Mouse (Mus musculus): ENCODE measurements around the gene Acot4. TPM values are rescaled to one million over a fixed set of nuclear protein-coding genes. Genes with fewer than 3 reads are reported as not detected.
"Not testable (repeated sequence)": the region's sequence is repeated elsewhere in the genome, so short reads cannot be mapped to it uniquely, and the experiment has no call there.

The Acot4 gene
- 0.65 and 0.66 TPM in 2 replicates for polyA plus RNA-seq (2012; rRNA removed)

- H3K4me3 ChIP-seq (ENCODE audit: control insufficient read depth, insufficient read depth, low read length), result peak within 1 kb of the TSS; percentile 44
- not testable (repeated sequence) for H3K27ac ChIP-seq (ENCODE audit: control insufficient read depth, insufficient read depth, low read length); H3K4me1 ChIP-seq (replicated peaks; ENCODE audit: control insufficient read depth, insufficient read depth, low read length); H3K36me3 ChIP-seq (ENCODE audit: control insufficient read depth, insufficient read depth, low read length); H3K27me3 ChIP-seq (ENCODE audit: control insufficient read depth, insufficient read depth, low read length); DNase-seq
- WGBS, result 33% methylated on average over 32 of the region's 32 CpGs
These were observed at the start of gene Acot4 for GRCm38 (mm10) chr12:84038241-84038640. Gene Acot4 (plus strand): TSS chr12:84038379.

DNA sequence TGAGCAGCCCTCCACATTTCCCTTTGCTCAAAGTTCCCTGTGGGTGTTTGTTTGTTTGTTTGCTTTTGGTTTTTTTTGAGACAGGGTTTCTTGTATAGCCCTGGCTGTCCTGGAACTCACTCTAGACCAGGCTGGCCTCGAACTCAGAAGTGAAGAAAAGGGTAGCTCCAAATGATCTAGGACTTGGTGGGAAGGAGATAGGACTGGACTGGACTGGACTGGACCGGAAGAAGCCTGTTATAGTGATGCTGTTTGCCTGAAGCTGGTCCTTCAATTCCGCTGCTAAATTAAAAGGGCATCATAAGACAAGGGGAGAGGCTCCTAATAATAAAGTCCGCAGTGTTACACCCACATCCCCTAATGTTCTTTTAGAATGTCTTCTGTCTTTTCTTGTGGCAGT lies 49.7 kb upstream of the Acot4 start:
- Histone ChIP-seq H3K4me3 (ENCODE audit: control insufficient read depth, insufficient read depth, low read length) (peak overlapping the region; percentile 75), H3K27ac (ENCODE audit: control insufficient read depth, insufficient read depth, low read length) (no peak overlapping the region), H3K27me3 (ENCODE audit: control insufficient read depth, insufficient read depth, low read length) (no peaks in the 10 kb centered on the region), H3K4me1 (replicated peaks; ENCODE audit: control insufficient read depth, insufficient read depth, low read length) (no peaks in the 10 kb centered on the region; the same call in 1 of the 2 replicates), H3K36me3 (ENCODE audit: control insufficient read depth, insufficient read depth, low read length) (no peaks in the 10 kb centered on the region)
- DNase-seq, result no peak
- WGBS, result 59% methylated on average over 4 of the region's 4 CpGs
- TF ChIP-seq CTCF (IDR thresholded peaks at IDR 0.05; ENCODE audit: borderline replicate concordance, control insufficient read depth, extremely low read depth, insufficient read depth, low read length, poor library complexity) (no peak), POLR2A (IDR thresholded peaks at IDR 0.05; ENCODE audit: control insufficient read depth, extremely low read depth, insufficient read depth, low read length, poor library complexity) (no peak)

- Histone ChIP-seq H3K27ac (ENCODE audit: control insufficient read depth, insufficient read depth, low read length) (no peak overlapping the region), H3K4me3 (ENCODE audit: control insufficient read depth, insufficient read depth, low read length) (no peak overlapping the region), H3K27me3 (ENCODE audit: control insufficient read depth, insufficient read depth, low read length) (no peaks in the 10 kb centered on the region), H3K36me3 (ENCODE audit: control insufficient read depth, insufficient read depth, low read length) (no peaks in the 10 kb centered on the region), H3K4me1 (replicated peaks; ENCODE audit: control insufficient read depth, insufficient read depth, low read length) (no peaks in the 10 kb centered on the region; the same call in 1 of the 2 replicates)
- no peak for DNase-seq
- TF ChIP-seq POLR2A (IDR thresholded peaks at IDR 0.05; ENCODE audit: control insufficient read depth, extremely low read depth, insufficient read depth, low read length, poor library complexity), result no peak
- no peak for TF ChIP-seq CTCF (IDR thresholded peaks at IDR 0.05; ENCODE audit: borderline replicate concordance, control insufficient read depth, extremely low read depth, insufficient read depth, low read length, poor library complexity)
- WGBS, result 98% methylated on average over 4 of the region's 4 CpGs
These were observed 48.8 kb upstream of the Acot4 start for GRCm38 (mm10) chr12:83989378-83989777.

- TF ChIP-seq POLR2A (IDR thresholded peaks at IDR 0.05; ENCODE audit: control insufficient read depth, extremely low read depth, insufficient read depth, low read length, poor library complexity) (no peak), CTCF (IDR thresholded peaks at IDR 0.05; ENCODE audit: borderline replicate concordance, control insufficient read depth, extremely low read depth, insufficient read depth, low read length, poor library complexity) (no peak)
- 41% methylated on average over 2 of the region's 2 CpGs for WGBS
- Histone ChIP-seq H3K27ac (ENCODE audit: control insufficient read depth, insufficient read depth, low read length) (no peak overlapping the region), H3K4me3 (ENCODE audit: control insufficient read depth, insufficient read depth, low read length) (no peak overlapping the region), H3K36me3 (ENCODE audit: control insufficient read depth, insufficient read depth, low read length) (no peaks in the 10 kb centered on the region), H3K4me1 (replicated peaks; ENCODE audit: control insufficient read depth, insufficient read depth, low read length) (no peaks in the 10 kb centered on the region), H3K27me3 (ENCODE audit: control insufficient read depth, insufficient read depth, low read length) (no peaks in the 10 kb centered on the region)
- no peak for DNase-seq
These were observed 41.0 kb upstream of the Acot4 start for GRCm38 (mm10) chr12:83997221-83997620.

DNA sequence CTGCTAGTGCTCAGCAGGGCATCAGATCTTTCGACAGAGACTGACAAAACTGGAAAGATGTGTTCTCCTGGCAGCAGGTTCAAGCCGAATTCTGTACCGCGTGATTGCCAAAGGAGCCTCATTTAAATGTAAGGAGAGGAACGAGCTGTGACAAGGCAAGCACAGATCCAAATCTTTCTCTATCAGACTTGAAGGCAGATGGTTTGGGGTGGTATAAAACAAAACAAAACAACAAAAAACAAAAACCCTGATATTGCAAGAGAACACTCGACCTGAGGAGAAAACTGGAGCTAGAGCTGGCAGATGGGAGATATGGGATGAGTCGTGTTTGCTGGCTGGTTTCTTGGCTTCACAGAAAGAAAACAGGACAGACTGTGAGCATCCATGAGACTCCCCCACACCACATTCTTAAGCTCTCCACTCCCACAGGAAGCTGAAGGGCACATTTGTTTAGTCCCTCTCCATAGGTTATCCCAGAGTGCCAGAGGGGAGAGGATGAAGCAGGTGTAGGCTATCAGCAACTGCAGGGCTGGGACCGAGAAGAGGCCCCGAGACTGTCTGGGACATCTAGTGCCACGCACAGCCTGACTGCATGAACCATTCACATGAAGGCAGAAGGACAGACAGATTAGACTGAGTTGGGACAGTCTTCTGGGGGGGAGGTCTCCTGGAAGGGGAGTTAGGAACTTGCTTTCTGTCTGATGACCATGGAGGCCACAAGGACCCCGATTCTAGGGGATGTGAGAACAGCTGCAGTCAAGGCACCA lies 39.7 kb upstream of the Acot4 start:
- no peak overlapping the region for H3K27ac ChIP-seq (ENCODE audit: control insufficient read depth, insufficient read depth, low read length)
- no peak overlapping the region for H3K4me3 ChIP-seq (ENCODE audit: control insufficient read depth, insufficient read depth, low read length)
- no peaks in the 10 kb centered on the region for H3K36me3 ChIP-seq (ENCODE audit: control insufficient read depth, insufficient read depth, low read length)
- 86% methylated on average over 11 of the region's 11 CpGs for WGBS
- TF ChIP-seq CTCF (IDR thresholded peaks at IDR 0.05; ENCODE audit: borderline replicate concordance, control insufficient read depth, extremely low read depth, insufficient read depth, low read length, poor library complexity) (no peak), POLR2A (IDR thresholded peaks at IDR 0.05; ENCODE audit: control insufficient read depth, extremely low read depth, insufficient read depth, low read length, poor library complexity) (no peak)
- no peaks in the 10 kb centered on the region for H3K27me3 ChIP-seq (ENCODE audit: control insufficient read depth, insufficient read depth, low read length)
- no peak for DNase-seq
- H3K4me1 ChIP-seq (replicated peaks; ENCODE audit: control insufficient read depth, insufficient read depth, low read length), result no peaks in the 10 kb centered on the region

- not testable (repeated sequence) for H3K4me1 ChIP-seq (replicated peaks; ENCODE audit: control insufficient read depth, insufficient read depth, low read length); H3K27me3 ChIP-seq (ENCODE audit: control insufficient read depth, insufficient read depth, low read length); DNase-seq; H3K36me3 ChIP-seq (ENCODE audit: control insufficient read depth, insufficient read depth, low read length); H3K27ac ChIP-seq (ENCODE audit: control insufficient read depth, insufficient read depth, low read length); H3K4me3 ChIP-seq (ENCODE audit: control insufficient read depth, insufficient read depth, low read length)
- 33% methylated on average over 8 of the region's 8 CpGs for WGBS
These were observed 38.9 kb upstream of the Acot4 start for GRCm38 (mm10) chr12:83999237-83999636.

- no peak for DNase-seq
- 88% methylated on average over 3 of the region's 3 CpGs for WGBS
- Histone ChIP-seq H3K27ac (ENCODE audit: control insufficient read depth, insufficient read depth, low read length) (no peak overlapping the region), H3K27me3 (ENCODE audit: control insufficient read depth, insufficient read depth, low read length) (no peaks in the 10 kb centered on the region), H3K4me1 (replicated peaks; ENCODE audit: control insufficient read depth, insufficient read depth, low read length) (no peaks in the 10 kb centered on the region), H3K4me3 (ENCODE audit: control insufficient read depth, insufficient read depth, low read length) (no peak overlapping the region), H3K36me3 (ENCODE audit: control insufficient read depth, insufficient read depth, low read length) (no peaks in the 10 kb centered on the region)
- TF ChIP-seq CTCF (IDR thresholded peaks at IDR 0.05; ENCODE audit: borderline replicate concordance, control insufficient read depth, extremely low read depth, insufficient read depth, low read length, poor library complexity) (no peak), POLR2A (IDR thresholded peaks at IDR 0.05; ENCODE audit: control insufficient read depth, extremely low read depth, insufficient read depth, low read length, poor library complexity) (no peak)
These were observed 37.8 kb upstream of the Acot4 start for GRCm38 (mm10) chr12:84000418-84000817.
